Mouse (Mus musculus) urinary bladder, adult 18-20 months (tissue): ENCODE results near the gene Nars2.

Experiments
- DNase-seq, 2 experiments: peaks; one replicate each; pipeline ENCODE4 v3.0.0; 2022; ENCODE audit warnings: low spot score in 2 of 2, mixed read lengths in 2 of 2

Gene Nars2

DNA sequence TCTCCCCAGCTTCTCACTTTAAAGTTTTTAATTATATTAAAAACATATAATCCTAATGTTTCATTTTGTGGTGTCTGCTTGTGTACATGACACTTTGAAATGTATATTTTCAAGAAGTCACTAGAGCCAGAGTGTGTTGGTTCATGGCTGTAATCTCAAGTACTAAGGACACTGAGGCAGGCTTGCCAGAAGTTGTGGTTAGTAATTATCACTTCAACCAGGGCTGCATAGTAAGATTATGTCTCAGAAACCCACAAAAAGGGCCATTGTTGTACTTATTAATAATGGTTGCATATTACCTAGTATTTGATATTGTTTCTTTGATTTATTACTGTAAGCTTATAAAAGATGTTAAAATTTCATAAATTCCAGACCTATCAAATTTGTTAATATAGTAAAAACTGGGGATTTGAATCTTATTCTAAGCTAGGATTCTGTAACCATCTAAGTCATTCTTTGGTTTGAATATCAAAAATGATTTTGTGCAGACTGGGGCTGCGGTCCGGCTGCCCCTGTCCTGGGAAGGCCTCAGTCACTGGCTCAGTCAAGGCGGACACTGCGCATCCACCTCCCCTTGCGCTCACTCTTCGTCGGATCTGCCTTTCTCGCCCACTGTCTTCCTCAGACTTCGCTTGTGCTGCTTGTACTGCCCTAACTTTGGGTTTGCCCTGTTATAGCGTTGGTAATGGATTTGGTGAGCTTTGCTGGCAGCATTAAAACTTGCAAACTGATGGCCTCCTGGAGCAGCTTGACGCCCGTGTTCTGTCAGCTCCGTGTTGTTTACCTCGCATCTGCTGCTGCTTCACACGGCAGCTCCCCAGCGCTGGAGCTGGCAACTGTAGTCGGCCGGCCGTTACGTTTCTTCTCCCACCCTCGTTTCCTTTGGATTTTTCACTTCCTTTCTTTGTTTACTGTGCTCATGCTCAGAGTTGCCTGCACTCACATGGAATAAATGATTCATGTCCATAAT lies 20.0 kb downstream of the Nars2 start:
- no peak for DNase-seq

DNA sequence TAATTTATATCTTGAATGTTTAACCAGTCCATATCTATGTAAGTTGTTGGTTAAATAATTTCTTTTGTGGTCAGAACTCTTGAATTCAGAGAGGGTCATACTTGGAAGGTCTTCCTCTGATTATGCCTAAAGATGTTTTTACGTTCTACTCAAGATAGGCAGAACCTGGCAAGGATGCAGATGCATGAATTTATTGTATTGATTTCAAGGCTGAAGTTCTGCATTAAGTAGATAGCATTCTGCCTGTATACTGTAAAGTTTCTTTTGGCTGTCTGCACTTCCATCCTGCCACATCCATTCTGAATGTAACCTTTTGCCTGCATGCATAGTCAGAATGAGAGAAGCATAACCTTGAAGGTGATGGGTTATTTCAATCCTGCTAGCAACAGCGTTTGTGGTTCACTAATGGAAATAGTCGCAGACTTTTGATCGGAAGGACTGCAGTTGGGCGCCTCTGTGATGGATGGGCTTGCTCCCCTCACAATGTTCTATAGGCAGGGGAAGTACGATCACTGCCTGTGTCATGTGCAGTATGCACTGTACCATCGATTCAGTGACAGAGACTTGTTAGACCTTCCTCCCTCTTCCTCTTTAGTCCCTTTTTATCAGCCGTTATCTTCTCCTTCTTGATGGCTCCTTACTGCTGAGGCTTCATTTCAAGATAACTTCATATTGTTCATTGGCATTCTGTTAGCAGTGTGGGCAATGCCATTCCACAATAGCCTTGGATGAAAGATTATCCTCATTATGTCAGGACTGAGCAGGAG lies 21.0 kb downstream of the Nars2 start:
- no peak for DNase-seq

DNA sequence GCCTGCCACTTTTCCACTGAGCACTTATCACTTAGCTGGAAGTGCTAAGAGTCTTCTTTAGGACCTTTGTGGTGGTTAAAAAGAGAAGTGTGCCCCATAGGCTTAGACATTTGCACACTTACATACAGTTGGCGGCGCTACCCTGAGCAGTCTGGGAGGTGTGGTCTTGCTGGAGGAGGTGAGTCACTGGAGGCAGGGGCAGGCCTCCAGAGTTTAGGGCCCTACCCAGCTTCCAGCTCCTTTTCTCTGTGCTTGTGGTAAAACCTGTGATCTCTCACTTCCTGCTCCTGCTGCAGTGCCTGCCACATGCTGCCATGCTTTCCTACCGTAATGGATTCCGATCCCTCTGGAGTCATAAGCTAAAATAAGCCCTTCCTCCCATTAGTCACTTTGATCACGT lies 24.6 kb downstream of the Nars2 start:
- DNase-seq = no peak

DNA sequence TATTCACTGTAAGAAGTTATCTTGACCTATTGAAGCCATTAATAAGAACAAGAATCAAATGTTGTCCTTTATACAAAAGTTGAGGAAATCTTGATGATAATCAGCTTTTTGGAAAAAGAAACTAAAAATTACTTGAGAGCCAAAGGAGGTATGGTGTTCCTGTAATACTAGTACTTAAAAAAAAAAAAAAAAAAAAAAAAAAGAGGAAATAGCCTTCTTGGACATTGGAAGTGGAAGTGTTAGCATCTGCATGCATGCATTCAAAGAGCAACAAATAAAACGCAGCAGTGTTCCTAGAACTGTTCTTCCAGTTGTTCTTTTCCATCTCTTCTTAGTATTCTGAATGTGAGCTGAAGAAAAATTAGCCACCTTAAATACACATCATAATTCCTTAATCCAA lies 25.9 kb downstream of the Nars2 start:
- DNase-seq = no peak

DNA sequence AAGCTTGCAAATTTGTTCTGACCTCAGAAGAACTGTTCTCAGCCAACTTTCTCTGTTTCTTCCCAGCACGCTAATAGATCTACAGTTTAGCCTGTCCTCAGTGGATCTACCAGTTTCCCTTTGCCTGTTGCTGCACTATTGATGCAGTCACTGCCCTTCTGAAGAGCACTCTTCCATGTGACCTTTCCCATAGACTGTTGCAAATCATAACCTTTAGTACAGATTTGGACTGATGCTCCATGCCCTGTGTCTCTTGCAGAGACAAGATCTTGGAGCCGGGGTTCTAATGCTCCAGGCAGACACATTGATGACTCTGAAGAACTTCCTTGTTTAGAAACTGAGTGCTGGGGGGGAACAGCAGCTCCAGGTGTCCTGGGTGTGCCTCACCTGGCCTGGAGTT lies 30.1 kb downstream of the Nars2 start:
- DNase-seq = no peak

DNA sequence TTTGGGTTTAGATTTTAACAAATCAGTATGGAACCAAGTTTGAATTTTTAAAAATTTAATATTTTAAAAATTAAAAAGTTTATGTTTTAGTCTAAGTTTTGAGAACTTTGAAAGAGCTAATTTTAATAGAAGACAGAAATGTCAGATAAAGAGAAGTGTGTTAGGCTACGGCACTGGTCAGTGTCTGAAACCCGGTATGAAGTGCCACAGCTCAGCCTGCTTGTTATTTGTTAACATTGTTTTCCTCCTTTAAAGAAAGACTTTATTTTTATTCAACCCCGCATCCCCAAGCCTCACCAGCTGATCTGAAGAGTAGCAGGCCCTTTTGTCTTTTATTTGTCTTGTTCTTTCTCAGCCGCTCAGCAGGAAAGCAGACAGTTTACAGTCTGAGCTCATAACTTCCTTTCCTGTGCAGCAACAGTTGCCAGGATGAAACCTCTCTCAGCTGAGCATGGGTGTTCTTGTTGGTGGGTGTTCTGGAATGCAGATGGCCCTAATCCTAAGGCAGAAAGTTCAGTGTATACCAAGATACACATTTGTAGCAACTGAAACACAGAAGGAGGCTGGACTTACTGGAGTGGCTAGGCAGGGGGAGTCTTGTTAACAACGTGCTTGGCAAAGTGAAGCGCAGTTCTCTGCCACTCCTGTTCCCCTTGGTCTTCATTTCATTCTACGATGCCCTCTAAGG lies 32.5 kb downstream of the Nars2 start:
- no peak for DNase-seq

DNA sequence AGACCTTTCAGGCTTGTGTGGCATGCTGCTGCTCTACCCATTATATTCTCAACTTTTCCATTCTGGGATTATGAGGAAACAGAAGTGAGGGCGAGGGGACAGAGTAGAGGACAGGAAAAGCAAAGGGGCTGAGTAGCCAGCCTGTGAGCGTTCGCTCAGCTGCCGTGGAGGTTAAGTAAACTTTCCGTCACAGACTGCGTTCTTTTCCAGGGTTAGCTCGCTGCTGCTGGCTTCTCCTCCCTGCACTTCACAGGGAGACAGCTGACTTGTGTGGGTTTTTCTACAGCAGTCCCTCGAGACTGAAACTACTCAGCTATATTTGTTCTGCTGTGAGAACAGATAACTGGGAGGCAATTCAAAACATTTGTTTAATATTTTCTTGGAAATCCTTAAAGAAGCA lies 34.5 kb downstream of the Nars2 start:
- no peak for DNase-seq

DNA sequence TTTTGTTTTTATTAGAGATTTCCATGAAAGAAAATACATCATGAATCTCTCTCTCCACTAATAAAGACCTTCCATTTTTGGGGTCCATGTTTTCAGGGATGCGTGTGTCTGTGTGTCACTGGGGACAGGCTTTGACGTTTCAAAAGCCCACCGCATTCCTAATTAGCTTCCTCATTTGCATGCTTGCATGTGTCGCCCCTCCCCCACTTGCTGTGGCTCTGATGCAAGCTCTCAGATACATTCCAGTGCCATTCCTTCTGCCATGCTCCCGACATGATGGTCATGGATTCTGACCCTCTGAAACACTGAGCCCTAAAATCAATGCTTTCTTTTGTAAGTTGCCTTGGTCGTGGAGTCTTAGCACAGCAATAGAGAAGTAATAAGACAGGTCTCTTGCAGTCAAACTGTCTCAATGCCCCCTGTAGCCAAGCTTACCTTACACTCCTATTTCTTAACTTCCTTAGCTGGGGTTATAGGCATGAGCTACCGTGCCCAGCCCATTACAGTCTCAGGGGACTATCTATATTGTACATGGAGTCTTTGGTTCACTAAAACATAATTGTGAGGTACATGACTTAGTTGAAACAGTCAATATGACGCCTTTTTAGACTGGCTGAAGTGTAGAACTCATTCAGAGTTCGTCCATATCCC lies 35.6 kb downstream of the Nars2 start:
- DNase-seq = no peak

DNA sequence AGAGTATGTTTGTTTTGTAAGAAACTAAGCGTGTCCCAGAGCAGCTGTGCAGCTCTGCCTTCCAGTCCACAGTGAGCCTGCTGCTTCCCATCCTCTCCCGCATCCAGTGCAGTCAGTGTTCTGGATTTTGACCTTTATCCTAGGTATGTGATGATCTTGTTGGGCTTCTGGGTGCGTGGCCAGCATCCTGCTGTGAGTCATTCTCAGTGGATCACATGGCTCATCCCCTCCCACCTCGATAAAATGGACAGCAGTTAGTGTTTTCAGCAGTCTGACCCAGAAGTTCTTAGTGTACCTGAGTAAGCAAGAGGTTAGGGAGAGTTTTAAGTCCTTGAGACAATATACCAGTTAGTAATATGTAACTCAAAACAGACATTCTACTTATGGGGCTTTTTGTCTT lies 36.4 kb downstream of the Nars2 start:
- no peak for DNase-seq

DNA sequence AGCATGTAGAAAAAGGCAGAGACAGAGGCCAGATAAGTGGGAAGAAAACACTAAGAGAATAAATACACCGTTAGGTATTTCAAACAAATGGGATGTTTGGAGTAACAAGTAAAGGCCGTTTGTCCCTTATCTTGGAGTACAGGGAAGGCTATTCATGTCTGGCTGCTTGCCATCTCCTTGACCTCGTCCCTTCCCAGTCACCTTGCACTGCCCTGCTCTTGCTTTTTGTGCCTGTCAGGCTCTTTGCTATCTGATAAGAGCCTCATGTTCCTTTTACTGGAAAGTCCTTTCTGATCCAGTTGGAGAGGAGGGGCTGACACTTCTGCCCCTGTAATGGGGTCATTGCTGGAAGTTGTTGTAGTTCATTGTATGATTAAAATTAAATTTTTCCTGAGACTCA lies 61.7 kb downstream of the Nars2 start:
- no peak for DNase-seq

DNA sequence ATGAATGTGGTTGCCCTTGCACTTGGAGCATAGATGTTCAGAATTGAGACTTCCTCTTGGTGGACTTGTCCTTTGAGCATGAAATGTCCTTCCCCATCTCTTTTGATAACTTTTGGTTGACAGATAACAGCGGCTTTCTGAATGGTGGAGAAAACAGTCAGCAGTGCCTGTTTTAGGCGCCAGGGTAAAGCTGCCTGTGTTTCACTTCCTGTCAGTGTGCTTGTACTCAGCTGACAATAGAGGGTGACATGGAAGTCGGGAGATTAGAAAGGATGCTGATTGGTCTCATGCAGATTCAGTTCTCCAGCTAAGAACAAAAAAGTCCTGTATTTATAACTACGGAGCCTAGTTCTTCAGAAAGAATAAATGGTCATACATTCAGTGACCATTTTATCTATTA lies 66.7 kb downstream of the Nars2 start:
- DNase-seq = no peak

DNA sequence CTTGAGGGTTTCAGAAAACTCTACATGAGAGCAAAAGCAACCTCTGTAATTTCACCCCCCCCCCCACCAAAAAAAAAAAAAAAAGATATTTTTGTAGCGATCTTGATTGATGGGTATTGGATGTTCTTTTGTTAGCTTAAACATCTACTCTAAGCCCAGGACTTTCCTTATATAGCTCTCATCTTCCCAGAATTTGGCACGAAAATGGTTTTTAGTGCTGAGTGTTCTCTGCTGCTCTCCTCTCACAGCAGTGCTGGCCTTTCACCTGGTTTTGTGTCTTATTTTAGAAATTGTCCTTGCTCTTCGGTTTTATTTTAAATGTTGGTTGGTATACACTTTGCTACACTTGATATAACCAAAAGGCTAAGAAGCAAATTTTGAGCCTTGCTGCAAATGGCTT lies 67.1 kb downstream of the Nars2 start:
- DNase-seq = no peak

DNA sequence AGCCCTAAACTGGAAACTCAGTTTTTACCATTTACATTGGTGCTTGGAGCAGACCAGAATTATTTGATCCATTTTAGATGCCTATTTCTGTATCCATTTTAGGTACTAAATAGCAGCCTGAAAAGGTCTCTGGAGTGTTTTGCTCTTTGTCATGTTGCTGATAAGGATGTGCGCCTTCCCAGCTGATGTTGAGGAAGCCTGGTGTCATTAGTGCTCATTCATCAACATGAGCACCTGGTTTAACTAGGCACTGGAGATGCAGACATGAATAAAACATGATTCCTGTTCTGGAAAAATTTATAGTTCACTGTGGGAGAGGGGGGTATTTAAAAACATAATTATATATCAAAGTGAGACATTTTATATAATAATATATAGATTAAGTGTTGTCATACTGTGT lies 68.0 kb downstream of the Nars2 start:
- no peak for DNase-seq

DNA sequence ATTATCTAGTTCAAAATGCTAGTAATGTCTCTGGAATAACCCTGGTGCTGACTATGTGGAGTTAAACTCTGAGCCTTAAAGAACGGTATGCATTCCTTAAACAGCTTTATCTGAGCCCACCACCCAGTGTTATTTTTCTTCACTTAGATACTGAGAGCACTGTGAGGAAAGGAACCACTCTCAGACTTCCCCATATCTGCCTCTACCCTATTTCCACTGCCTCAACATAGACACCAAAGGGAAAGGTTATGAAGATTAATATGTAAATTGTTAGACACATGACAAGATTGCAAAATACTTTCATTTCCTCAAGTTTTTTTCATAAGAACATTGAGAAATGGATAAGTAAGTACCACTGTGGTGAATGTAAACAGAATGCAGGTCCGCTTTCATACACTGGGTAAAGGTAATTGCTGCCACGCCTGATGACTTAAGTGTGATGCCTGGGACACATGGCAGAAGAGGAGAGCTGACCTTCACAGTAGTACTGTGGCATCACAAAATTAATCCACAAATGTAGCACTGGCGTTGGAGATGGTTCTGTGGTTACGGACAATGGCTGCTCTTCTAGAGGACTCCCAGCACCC lies 75.6 kb downstream of the Nars2 start:
- DNase-seq = no peak

DNA sequence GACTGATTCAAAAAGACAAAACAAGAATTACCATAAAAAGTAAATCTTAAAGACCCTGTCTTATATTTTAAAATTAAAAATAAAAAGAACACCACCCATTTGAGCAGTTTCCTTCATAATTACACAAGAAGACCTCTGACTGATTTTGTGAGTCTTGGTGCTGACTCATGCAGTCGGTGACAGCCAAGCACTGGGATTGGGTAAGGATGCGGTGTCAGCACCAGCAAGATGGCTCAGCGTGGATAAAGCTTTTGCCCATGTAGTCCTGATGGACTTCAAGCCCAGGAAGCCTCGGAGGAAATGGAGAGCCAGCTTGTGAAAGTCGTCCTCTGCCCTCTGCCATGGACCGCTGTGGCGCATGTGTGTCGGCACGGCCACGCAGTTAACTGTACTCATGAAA lies 77.8 kb downstream of the Nars2 start:
- no peak for DNase-seq

DNA sequence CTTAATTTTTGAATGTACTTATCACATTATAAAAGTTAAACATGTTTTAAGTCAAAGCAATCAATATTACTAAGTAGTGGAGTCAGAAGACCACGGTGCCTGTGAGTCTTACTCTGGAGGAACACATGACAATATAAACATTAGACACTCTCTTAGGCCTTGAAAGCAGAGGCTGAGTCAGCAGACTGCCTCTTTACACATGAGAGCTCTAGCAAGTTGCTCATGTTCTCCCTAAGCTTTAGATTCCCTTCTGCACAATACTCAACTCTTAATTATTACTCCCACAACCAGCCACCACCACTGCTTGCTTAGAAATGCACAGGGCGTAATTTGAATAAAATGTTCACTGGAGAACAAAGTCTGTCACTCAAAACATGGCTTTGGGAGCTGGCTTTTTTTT lies 81.1 kb downstream of the Nars2 start:
- no peak for DNase-seq

DNA sequence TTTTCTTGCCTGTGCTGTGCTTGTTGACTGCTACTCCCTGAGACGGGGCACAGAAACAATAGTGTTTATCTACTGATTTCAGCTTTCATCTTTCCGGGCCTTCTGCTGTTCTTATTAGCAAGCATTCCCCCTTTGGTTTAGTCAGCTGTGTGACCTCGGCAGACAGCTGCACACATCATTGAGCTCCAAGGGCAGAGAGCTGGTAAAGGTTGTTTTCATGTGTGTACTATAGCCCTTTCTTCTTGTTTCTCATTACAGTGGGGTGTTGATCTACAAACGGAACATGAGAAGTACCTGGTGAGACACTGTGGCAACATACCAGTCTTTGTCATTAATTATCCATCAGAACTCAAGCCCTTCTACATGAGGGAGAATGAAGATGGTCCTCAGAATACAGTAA lies 88.3 kb downstream of the Nars2 start:
- no peak for DNase-seq

DNA sequence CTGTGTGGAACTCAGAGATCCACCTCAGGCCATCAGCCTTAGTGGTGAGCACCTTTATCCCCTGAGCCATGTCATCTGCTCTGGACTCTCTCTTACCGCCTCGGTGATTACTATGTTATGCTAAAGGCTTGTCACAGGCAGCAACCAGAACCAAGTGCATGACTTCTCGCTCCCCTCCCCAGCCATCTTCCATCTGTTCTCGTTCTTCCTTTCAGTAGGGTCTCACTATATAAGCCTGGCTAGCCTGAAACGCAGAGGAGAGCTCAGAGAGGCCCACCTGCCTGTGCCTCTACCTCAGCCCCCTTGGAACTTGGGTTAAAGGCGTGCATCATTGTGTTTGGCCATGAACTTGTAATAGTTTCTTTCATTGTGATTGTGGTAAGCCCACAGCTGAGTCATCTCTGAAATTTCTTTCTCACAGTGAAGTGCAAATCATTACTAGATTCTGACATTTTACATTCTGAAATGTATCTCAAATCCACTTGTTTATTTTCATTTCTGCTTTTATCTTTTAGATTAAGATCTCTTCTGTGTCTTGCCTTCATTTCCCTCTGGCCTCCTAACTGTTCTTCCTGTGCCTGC lies 90.7 kb downstream of the Nars2 start:
- DNase-seq = no peak

DNA sequence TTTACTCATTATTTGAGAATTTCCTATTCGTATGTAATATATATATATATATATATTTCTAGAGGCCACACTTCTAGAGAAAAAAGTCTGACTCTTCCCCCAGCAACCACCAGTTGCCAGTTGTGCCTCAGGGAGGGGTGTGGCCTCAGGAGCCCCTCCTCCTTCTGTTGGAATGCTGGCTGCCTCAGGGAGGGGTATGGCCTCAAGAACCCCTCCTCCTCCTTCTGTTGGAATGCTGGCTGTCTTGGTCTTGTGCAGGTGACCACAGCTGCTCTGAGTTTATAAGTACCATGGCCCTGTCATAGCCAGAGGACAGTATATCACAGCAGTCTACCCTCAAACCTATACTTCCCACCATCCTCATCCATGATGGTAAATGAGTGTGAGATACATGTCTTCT lies 91.7 kb downstream of the Nars2 start:
- no peak for DNase-seq

DNA sequence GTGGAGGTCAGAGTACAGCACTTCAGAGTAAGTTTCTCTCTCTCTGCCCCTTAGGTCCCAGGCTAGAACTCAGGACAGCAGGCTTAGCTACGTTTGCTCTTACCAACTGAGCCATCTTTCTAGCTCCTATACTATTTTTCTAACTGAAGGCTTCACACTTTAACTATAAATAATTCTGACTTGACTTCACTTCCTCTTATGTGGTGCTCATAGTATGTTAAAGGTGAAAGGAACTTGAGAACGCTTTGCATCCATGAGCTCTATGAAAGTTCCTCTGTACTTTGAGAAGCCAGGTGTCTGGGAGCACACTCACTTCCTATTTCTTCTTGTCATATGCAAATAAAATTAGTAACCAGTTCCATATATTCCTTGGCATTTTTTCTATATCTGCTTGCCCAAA lies 109.7 kb downstream of the Nars2 start:
- DNase-seq = no peak

DNA sequence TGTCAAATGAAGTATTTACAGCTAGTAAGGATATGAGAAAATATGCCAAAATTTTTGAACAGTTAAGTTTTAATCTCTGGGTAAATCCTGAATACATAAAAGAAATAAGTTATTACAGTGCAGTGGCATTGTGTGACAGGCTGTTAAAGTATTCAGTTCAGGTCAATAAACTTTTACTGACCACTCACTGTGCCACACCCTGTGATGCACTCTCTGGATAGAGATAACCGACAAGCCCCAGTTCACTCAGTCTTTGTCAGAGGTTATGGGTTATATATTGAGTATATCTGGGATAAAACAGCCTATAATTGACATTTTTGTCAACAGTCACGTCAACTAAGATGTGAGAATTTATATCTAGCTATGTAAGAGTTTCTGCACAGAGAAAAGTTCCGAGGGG lies 120.2 kb downstream of the Nars2 start:
- DNase-seq = no peak
